Comparison of ENCODE assay signal across 8 mouse cellular contexts in genomic region chr11:101785852-101786205, GRCm38 (mm10). TPM values are rescaled to one million over a fixed set of nuclear protein-coding genes. Genes with fewer than 3 reads are reported as not detected.
DNase-seq lines count a peak whose midpoint lies in the region; ATAC-seq and TF ChIP-seq lines count a peak whose summit lies in the region.

No protein-coding gene starts in this region.

- H3K4me3 ChIP-seq in forebrain, embryonic 10.5 days = peak overlapping the region; percentile 62
- H3K4me3 ChIP-seq in limb, embryonic 14.5 days (replicated peaks; ENCODE audit: low read length) = peak overlapping the region; percentile 52
- H3K4me3 ChIP-seq in stomach, embryonic 16.5 days (replicated peaks; ENCODE audit: low read length) = peak overlapping the region; percentile 57

- peaks cover 53% of the 10 kb centered on the region for H3K4me1 ChIP-seq in forebrain, embryonic 10.5 days
- peaks cover 15% of the 10 kb centered on the region for H3K4me1 ChIP-seq in limb, embryonic 14.5 days (ENCODE audit: control insufficient read depth, insufficient read depth, low read length)
- peaks cover 25% of the 10 kb centered on the region for H3K4me1 ChIP-seq in stomach, embryonic 16.5 days (ENCODE audit: control insufficient read depth, insufficient read depth, low read length)

- DNase-seq in retina, embryonic 14.5 days (ENCODE audit: low spot score) = peak; percentile 35
- DNase-seq in retina, postnatal 1 day = no peak
- DNase-seq in forebrain, embryonic 10.5 days (ENCODE audit: extremely low spot score, low spot score) = no peak
- no peak for DNase-seq in limb, embryonic 14.5 days (ENCODE audit: low spot score)
- DNase-seq in adrenal gland, postnatal 10 days = no peak

- H3K4me2 ChIP-seq in limb, embryonic 14.5 days (replicated peaks; ENCODE audit: low read depth, low read length, severe bottlenecking) = peak overlapping the region; percentile 99
- peak overlapping the region; percentile 81 for H3K4me2 ChIP-seq in stomach, embryonic 16.5 days (ENCODE audit: low read depth, low read length)

- H3K9ac ChIP-seq in limb, embryonic 14.5 days (ENCODE audit: low read depth, low read length, severe bottlenecking) = no peak overlapping the region
- 0 out of 2 replicates have a peak overlapping the region, but pooled peaks have one; percentile 18 for H3K9ac ChIP-seq in stomach, embryonic 16.5 days (ENCODE audit: low read length)

- no peak for TF ChIP-seq POLR2A in limb, embryonic 14.5 days (IDR thresholded peaks at IDR 0.05; ENCODE audit: borderline replicate concordance, extremely low read depth, insufficient read depth, insufficient read length)

- no peaks in the 10 kb centered on the region for H3K9me3 ChIP-seq in forebrain, embryonic 10.5 days
- no peaks in the 10 kb centered on the region for H3K9me3 ChIP-seq in limb, embryonic 14.5 days (ENCODE audit: control insufficient read depth, low read length)
- H3K9me3 ChIP-seq in stomach, embryonic 16.5 days (replicated peaks; ENCODE audit: control insufficient read depth, low read length) = no peaks in the 10 kb centered on the region

- H3K36me3 ChIP-seq in forebrain, embryonic 10.5 days (replicated peaks) = no peaks in the 10 kb centered on the region
- H3K36me3 ChIP-seq in limb, embryonic 14.5 days (ENCODE audit: control insufficient read depth, insufficient read depth, low read length) = no peaks in the 10 kb centered on the region
- H3K36me3 ChIP-seq in stomach, embryonic 16.5 days (ENCODE audit: control insufficient read depth, insufficient read depth, low read length) = no peaks in the 10 kb centered on the region

- WGBS in forebrain, embryonic 10.5 days = 12% methylated on average over 7 of the region's 7 CpGs
- 11% methylated on average over 7 of the region's 7 CpGs for WGBS in limb, embryonic 14.5 days
- WGBS in stomach, embryonic 16.5 days = 7% methylated on average over 7 of the region's 7 CpGs

- peaks cover 89% of the 10 kb centered on the region for H3K27me3 ChIP-seq in forebrain, embryonic 10.5 days (ENCODE audit: poor library complexity, severe bottlenecking)
- peaks cover 32% of the 10 kb centered on the region for H3K27me3 ChIP-seq in limb, embryonic 14.5 days (ENCODE audit: control insufficient read depth, insufficient read depth, low read length)
- H3K27me3 ChIP-seq in stomach, embryonic 16.5 days (ENCODE audit: control insufficient read depth, insufficient read depth, low read length) = peaks cover 53% of the 10 kb centered on the region

- ATAC-seq in limb, embryonic 14.5 days (ENCODE audit: low FRiP score, low read depth) = no peak
- ATAC-seq in stomach, embryonic 16.5 days (ENCODE audit: insufficient read depth, low FRiP score) = no peak
- ATAC-seq in erythroid progenitor cell, adult 5-6 weeks (replicated peaks; ENCODE audit: low FRiP score, poor library complexity, severe bottlenecking) = no peak
- no peak for ATAC-seq in cerebellum, adult (ENCODE audit: insufficient number of reproducible peaks, low FRiP score, low TSS enrichment)

- peak overlapping the region; percentile 51; the same call in 1 of the 2 replicates for H3K27ac ChIP-seq in forebrain, embryonic 10.5 days
- no peak overlapping the region for H3K27ac ChIP-seq in limb, embryonic 14.5 days (replicated peaks; ENCODE audit: low read depth, low read length)
- no peak overlapping the region for H3K27ac ChIP-seq in stomach, embryonic 16.5 days (ENCODE audit: low read length)

RNA-seq across cellular contexts. Expression of gene Etv4, which starts 0.7 kb away (rescaled TPM):
- polyA plus RNA-seq in forebrain, embryonic 10.5 days (2016; fragmentation: Nextera tagmentation; extraction: Ambion mirVana) = 10.2 and 15.0 TPM in 2 replicates
- 24.2 and 31.6 TPM in 2 replicates for polyA plus RNA-seq in limb, embryonic 14.5 days (2012; rRNA removed)
- polyA plus RNA-seq in limb, embryonic 14.5 days (2014; fragmentation: Nextera tagmentation; extraction: Ambion mirVana) = 9.4 and 11.7 TPM in 2 replicates
- polyA plus RNA-seq in stomach, embryonic 16.5 days (2015; fragmentation: Nextera tagmentation; extraction: Ambion mirVana) = 4.9 and 6.6 TPM in 2 replicates
- not detected in 2 replicates for total RNA-seq in erythroid progenitor cell, adult 5-6 weeks (2015; ENCODE audit: low replicate concordance)
- not detected in 2 replicates for total RNA-seq in erythroid progenitor cell, adult 5-6 weeks (2017; ENCODE audit: low replicate concordance)
- 1 to 10 TPM; 3.2 to 3.9 TPM for total RNA-seq in adrenal gland, postnatal 10 days (2021)

RNA-seq across cellular contexts. Expression of gene Dhx8, which starts 53.1 kb away (rescaled TPM):
- polyA plus RNA-seq in forebrain, embryonic 10.5 days (2016; fragmentation: Nextera tagmentation; extraction: Ambion mirVana) = 44.7 and 51.2 TPM in 2 replicates
- 25.0 and 27.0 TPM in 2 replicates for polyA plus RNA-seq in limb, embryonic 14.5 days (2012; rRNA removed)
- polyA plus RNA-seq in limb, embryonic 14.5 days (2014; fragmentation: Nextera tagmentation; extraction: Ambion mirVana) = 29.2 and 33.7 TPM in 2 replicates
- polyA plus RNA-seq in stomach, embryonic 16.5 days (2015; fragmentation: Nextera tagmentation; extraction: Ambion mirVana) = 28.5 and 29.4 TPM in 2 replicates
- 14.7 and 19.8 TPM in 2 replicates for total RNA-seq in erythroid progenitor cell, adult 5-6 weeks (2015; ENCODE audit: low replicate concordance)
- total RNA-seq in erythroid progenitor cell, adult 5-6 weeks (2017; ENCODE audit: low replicate concordance) = 24.0 and 39.3 TPM in 2 replicates
- total RNA-seq in adrenal gland, postnatal 10 days (2021) = 10 to 100 TPM; 23.6 to 24.4 TPM
